Mouse (Mus musculus) heart, embryonic 14.5 days (tissue): ENCODE results near the gene Nudt21. TPM values are rescaled to one million over a fixed set of nuclear protein-coding genes. Genes with fewer than 3 reads are reported as not detected.

Experiments used
- polyA plus RNA-seq: library from polyadenylated mRNA; unstranded; fragments of >200 nt; fragmentation: Nextera tagmentation; extraction: Ambion mirVana; gene quantifications from 2 replicates; pipeline ENCODE4 v1.2.1, GENCODE M21; 2014

Gene Nudt21
- polyA plus RNA-seq, 1 experiment from 2014 or later: 88.1 TPM

Other genes with a start within 250 kb of the Nudt21 start
- gene Gnao1, start 227.1 kb downstream of the Nudt21 start, polyA plus RNA-seq: 12.0 and 17.4 TPM in 2 replicates
- gene Amfr, start 24.2 kb downstream of the Nudt21 start, polyA plus RNA-seq: 60.3 and 63.1 TPM in 2 replicates
- gene Ogfod1, start 167 bp upstream of the Nudt21 start, polyA plus RNA-seq: 11.9 and 12.2 TPM in 2 replicates
- gene Bbs2, start 61.9 kb upstream of the Nudt21 start, polyA plus RNA-seq: 7.9 and 12.4 TPM in 2 replicates
- not detected in 2 replicates for gene Mt4, start 100.2 kb upstream of the Nudt21 start, polyA plus RNA-seq
- gene Mt3, start 115.6 kb upstream of the Nudt21 start, polyA plus RNA-seq: 78.6 and 88.7 TPM in 2 replicates
- 37.5 and 38.6 TPM in 2 replicates for gene Mt2, start 135.6 kb upstream of the Nudt21 start, polyA plus RNA-seq
- gene Mt1, start 142.1 kb upstream of the Nudt21 start, polyA plus RNA-seq: 438 and 453 TPM in 2 replicates
- gene Nup93, start 177.5 kb upstream of the Nudt21 start, polyA plus RNA-seq: 56.9 and 59.4 TPM in 2 replicates